Mouse (Mus musculus) lung, postnatal 0 days (tissue): ENCODE data around the gene Fbln7.

ENCODE experiments used
- CTCF ChIP-seq: IDR thresholded peaks from 2 replicates; pipeline ENCODE4 v1.5.1; 2016; ENCODE audit warnings: antibody characterized with exemption, mild to moderate bottlenecking
- EP300 ChIP-seq: IDR thresholded peaks from 2 replicates; pipeline ENCODE4 v1.6.1; 2016; ENCODE audit warnings: antibody characterized with exemption, mild to moderate bottlenecking, control low read depth

DNA sequence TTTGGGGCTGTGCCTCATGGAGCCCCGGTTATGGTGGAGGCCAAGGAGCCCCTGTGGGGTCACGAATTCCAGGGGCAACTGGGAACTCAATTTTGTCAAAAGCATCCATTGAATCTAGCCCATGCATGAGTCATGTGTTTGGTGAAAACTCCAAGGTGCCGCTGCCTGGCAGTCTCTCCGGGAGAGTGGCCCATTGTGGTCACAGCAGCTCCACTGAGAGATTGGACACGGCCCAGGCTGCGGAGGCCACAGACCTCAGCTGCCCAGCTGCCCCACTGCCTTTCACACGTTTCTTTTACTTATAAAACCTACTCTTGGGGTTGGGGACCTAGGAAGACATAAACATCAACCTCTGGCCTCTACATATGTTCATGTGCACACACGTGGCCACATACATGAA is 12.7 kb downstream of the Fbln7 start:
- TF ChIP-seq CTCF (no peak), EP300 (no peak)
